Mouse (Mus musculus) thymus, postnatal 0 days (tissue): Measurements from ENCODE around the gene Sult1d1. TPM values are rescaled to one million over a fixed set of nuclear protein-coding genes. Genes with fewer than 3 reads are reported as not detected.

Experiments
- microRNA-seq: library from miRNA; unstranded; fragments of <30 nt; microRNA quantifications from one replicate; pipeline ENCODE4, GENCODE M21; 2016; ENCODE audit warnings: borderline number of aligned reads
- polyA plus RNA-seq: library from polyadenylated mRNA; unstranded; fragments of >200 nt; fragmentation: Nextera tagmentation; extraction: Ambion mirVana; gene quantifications from 2 replicates; pipeline ENCODE4 v1.2.1, GENCODE M21; 2015

The Sult1d1 gene
- polyA plus RNA-seq, 1 experiment from 2014 or later: not detected

Small RNA genes lying within 50 kb of the gene (microRNA-seq; reads per million reads assigned to microRNA genes)
- gene Mir3969: 2.9 reads per million

Other genes starting within 250 kb of the Sult1d1 start
- not detected in 2 replicates for gene Ugt2a3, start 231.8 kb downstream of the Sult1d1 start, polyA plus RNA-seq
- gene Ugt2b38, start 144.8 kb downstream of the Sult1d1 start, polyA plus RNA-seq: not detected in 2 replicates
- gene Ugt2a2, start 86.8 kb downstream of the Sult1d1 start, polyA plus RNA-seq: not detected in 2 replicates
- not detected in 2 replicates for gene Gm43638, start 82.2 kb downstream of the Sult1d1 start, polyA plus RNA-seq
- gene Ugt2a1, start 78.2 kb downstream of the Sult1d1 start, polyA plus RNA-seq: not detected in 2 replicates
- 0.17 TPM in 1 of 2 replicates, not detected in the other for gene Sult1b1, start 30.8 kb downstream of the Sult1d1 start, polyA plus RNA-seq
- gene Sult1e1, start 22.6 kb upstream of the Sult1d1 start, polyA plus RNA-seq: 0.25 and 0.36 TPM in 2 replicates
- gene Csn1s1, start 97.2 kb upstream of the Sult1d1 start, polyA plus RNA-seq: 0.13 and 0.14 TPM in 2 replicates
- gene Csn2, start 130.6 kb upstream of the Sult1d1 start, polyA plus RNA-seq: 37.7 and 43.3 TPM in 2 replicates
- 1.0 and 1.4 TPM in 2 replicates for gene Csn1s2a, start 205.5 kb upstream of the Sult1d1 start, polyA plus RNA-seq
- 0.22 TPM in 1 of 2 replicates, not detected in the other for gene Csn1s2b, start 239.1 kb upstream of the Sult1d1 start, polyA plus RNA-seq